Mouse (Mus musculus): ENCODE measurements around the gene Cdk8.
A peak's percentile ranks its signal among the peaks of the same experiment; 100 is the strongest.

DNA sequence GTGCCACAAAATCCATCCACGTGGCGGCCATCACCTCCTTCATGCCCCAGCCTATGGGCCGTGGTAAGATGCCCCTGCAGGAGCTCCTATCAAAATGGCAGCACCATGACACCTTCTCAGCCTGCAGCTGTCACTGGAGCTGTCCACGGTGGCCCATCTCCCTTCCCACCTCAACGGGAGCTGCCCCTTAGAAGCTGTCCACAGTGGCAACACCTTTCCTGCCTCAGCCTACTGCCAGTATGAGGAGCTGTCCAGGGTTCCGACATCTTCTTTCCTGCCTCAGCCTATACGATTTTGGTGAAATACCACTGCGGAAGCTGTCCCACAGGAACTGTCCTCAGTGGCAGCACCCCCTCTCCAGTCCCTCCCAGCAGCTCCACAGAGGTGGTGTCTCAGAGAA, 3.5 kb upstream of the Cdk8 start:
- no peak for TF ChIP-seq TCF12 (IDR thresholded peaks at IDR 0.05; ENCODE audit: insufficient read depth, poor library complexity, severe bottlenecking)
- no peak for TF ChIP-seq MAX (IDR thresholded peaks at IDR 0.05; ENCODE audit: low read depth)
- no peak for TF ChIP-seq POLR2A (IDR thresholded peaks at IDR 0.05; ENCODE audit: insufficient read length, low read depth)
- no peak for TF ChIP-seq MYOG (IDR thresholded peaks at IDR 0.05; ENCODE audit: control insufficient read depth in 1 of 3, insufficient read depth in 1 of 3, insufficient read length in 2 of 3, low read depth in 2 of 3)
- TF ChIP-seq E2F4 (IDR thresholded peaks at IDR 0.05; ENCODE audit: insufficient read depth) = no peak
- no peak for TF ChIP-seq USF1 (IDR thresholded peaks at IDR 0.05; ENCODE audit: low read depth)
- TF ChIP-seq CEBPB (IDR thresholded peaks at IDR 0.05; ENCODE audit: insufficient read depth, poor library complexity, severe bottlenecking) = no peak
- no peak for TF ChIP-seq TCF3 (IDR thresholded peaks at IDR 0.05; ENCODE audit: insufficient read length, low read depth)
- TF ChIP-seq MYOD1 (IDR thresholded peaks at IDR 0.05; ENCODE audit: control insufficient read depth in 1 of 3, insufficient read length in 2 of 3, low read depth in 2 of 3) = no peak
- peak; percentile 24 for TF ChIP-seq REST (IDR thresholded peaks at IDR 0.05; ENCODE audit: insufficient read depth, insufficient read length)
- no peak for TF ChIP-seq POLR2AphosphoS2 (IDR thresholded peaks at IDR 0.05; ENCODE audit: insufficient read length, low read depth)
- TF ChIP-seq SRF (IDR thresholded peaks at IDR 0.05; ENCODE audit: control insufficient read depth, insufficient read length, low read depth) = no peak
